Mouse (Mus musculus) hindbrain, embryonic 14.5 days (tissue): ENCODE measurements around the gene Tubb4b. TPM values are rescaled to one million over a fixed set of nuclear protein-coding genes. Genes with fewer than 3 reads are reported as not detected.

Source experiments
- ATAC-seq: fragments of 200-750 bp; cut with Nextera tagmentation; 2 replicates; pipeline ENCODE4 v1.8.0; 2017; ENCODE audit warnings: moderate number of reproducible peaks, mild to moderate bottlenecking, moderate TSS enrichment, moderate library complexity; ENCODE audit not compliant: low FRiP score
- DNase-seq: peaks from one replicate; pipeline ENCODE4 v3.0.0-alpha.2; 2015; ENCODE audit warnings: low spot score
- H3K27ac ChIP-seq: fragments of 300-500 bp; sonication (generic); 2 replicates; pipeline ENCODE4 v1.5.1; 2014; ENCODE audit warnings: mild to moderate bottlenecking, moderate library complexity
- H3K27me3 ChIP-seq: fragments of 300-500 bp; sonication (generic); 2 replicates; pipeline ENCODE4 v1.6.1; 2014; ENCODE audit warnings: mild to moderate bottlenecking, low read length, mixed read lengths; ENCODE audit not compliant: control insufficient read depth, insufficient read depth
- H3K36me3 ChIP-seq: fragments of 300-500 bp; sonication (generic); replicated peaks from 2 replicates; pipeline ENCODE4 v1.6.1; 2014; ENCODE audit not compliant: control insufficient read depth, insufficient read depth
- H3K4me1 ChIP-seq: fragments of 300-500 bp; sonication (generic); replicated peaks from 2 replicates; pipeline ENCODE4 v1.6.1; 2014; ENCODE audit warnings: antibody characterized with exemption, low read length, mixed read lengths; ENCODE audit not compliant: control insufficient read depth, insufficient read depth
- H3K4me2 ChIP-seq: fragments of 300-500 bp; sonication (generic); replicated peaks from 2 replicates; pipeline ENCODE4 v1.6.1; 2014; ENCODE audit warnings: mild to moderate bottlenecking, moderate library complexity
- H3K4me3 ChIP-seq: fragments of 300-500 bp; sonication (generic); replicated peaks from 2 replicates; pipeline ENCODE4 v1.5.1; 2014; ENCODE audit warnings: mild to moderate bottlenecking, low read length
- H3K9ac ChIP-seq: fragments of 300-500 bp; sonication (generic); 2 replicates; pipeline ENCODE4 v1.6.1; 2014
- H3K9me3 ChIP-seq: fragments of 300-500 bp; sonication (generic); 2 replicates; pipeline ENCODE4 v1.6.1; 2016; ENCODE audit warnings: low read length; ENCODE audit not compliant: control insufficient read depth
- WGBS: fragments of 180-500 bp; shearing (Covaris S2); extraction: QIAGEN DNeasy Blood & Tissue Kit; methylation state at CpG from one replicate; pipeline ENCODE4 v1.1.7; 2014; 5-methylcytosine and 5-hydroxymethylcytosine counted together
- polyA plus RNA-seq: library from polyadenylated mRNA; unstranded; fragments of >200 nt; fragmentation: Nextera tagmentation; extraction: Ambion mirVana; gene quantifications from 2 replicates; pipeline ENCODE4 v1.2.1, GENCODE M21; 2014

Gene Tubb4b
- polyA plus RNA-seq, 1 experiment from 2014 or later: 382 TPM

DNA sequence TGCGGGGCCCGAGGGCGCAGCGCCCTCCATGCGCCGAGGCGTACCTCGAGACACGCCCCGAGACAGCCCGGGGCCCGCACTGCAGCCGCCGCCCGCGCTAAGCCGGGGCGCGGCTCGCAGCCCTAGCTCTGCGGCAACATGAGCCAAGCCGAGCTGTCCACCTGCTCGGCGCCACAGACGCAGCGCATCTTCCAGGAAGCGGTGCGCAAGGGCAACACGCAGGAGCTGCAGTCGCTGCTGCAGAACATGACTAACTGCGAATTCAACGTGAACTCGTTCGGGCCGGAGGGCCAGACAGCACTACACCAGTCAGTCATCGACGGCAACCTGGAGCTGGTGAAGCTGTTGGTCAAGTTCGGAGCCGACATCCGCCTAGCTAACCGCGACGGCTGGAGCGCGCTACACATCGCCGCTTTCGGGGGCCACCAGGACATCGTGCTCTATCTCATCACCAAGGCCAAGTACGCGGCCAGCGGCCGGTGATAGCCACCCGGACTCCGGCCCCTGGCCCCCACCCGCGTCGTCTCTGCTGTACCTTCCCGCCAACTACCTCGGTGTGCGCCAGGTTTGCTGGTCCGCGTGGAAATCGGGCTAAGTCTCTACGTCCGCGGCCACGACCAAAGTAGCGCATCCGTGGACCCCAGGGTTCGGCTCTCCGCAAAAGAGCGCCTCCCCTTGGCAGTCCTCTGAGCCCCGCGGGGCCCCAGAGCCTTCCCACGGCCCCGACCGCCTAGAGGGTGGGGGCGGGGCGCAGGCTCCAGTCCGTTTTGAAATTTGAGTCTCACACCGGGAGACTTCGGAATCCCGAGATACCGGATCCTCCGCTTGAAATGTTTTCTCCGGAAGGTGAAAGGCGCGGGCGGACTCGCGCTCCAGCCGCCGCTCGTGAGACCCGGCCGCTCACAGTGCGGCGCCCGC, 43.3 kb downstream of the Tubb4b start:
- Histone ChIP-seq H3K9ac (peak overlapping the region; percentile 64), H3K27me3 (no peaks in the 10 kb centered on the region), H3K36me3 (no peaks in the 10 kb centered on the region), H3K4me1 (peaks cover 53% of the 10 kb centered on the region; the same call in 1 of the 2 replicates), H3K4me3 (peak overlapping the region; percentile 59), H3K27ac (peak overlapping the region; percentile 74), H3K9me3 (no peaks in the 10 kb centered on the region), H3K4me2 (peak overlapping the region; percentile 87)
- DNase-seq (no peak), ATAC-seq (peak; percentile 41)
- WGBS: under 1% methylated on average over 95 of the region's 100 CpGs

- H3K4me2 ChIP-seq: peak within 1 kb of the TSS; percentile 87
- peak within 1 kb of the TSS; percentile 64 for H3K9ac ChIP-seq
- no peaks in the 10 kb centered on the region for H3K36me3 ChIP-seq
- DNase-seq (peak; percentile 92), ATAC-seq (peak; percentile 88)
- no peaks in the 10 kb centered on the region for H3K9me3 ChIP-seq
- under 1% methylated on average over 35 of the region's 35 CpGs for WGBS
- peak within 1 kb of the TSS; percentile 59 for H3K4me3 ChIP-seq
- peaks cover 56% of the 10 kb centered on the region; the same call in 1 of the 2 replicates for H3K4me1 ChIP-seq
- no peaks in the 10 kb centered on the region for H3K27me3 ChIP-seq
- H3K27ac ChIP-seq: peak within 1 kb of the TSS; percentile 74
These were observed 44.0 kb downstream of the Tubb4b start, which contains the start of gene Nrarp for GRCm38 (mm10) chr2:25180478-25180903. TSS of gene Nrarp (plus strand) at chr2:25180758.

DNA sequence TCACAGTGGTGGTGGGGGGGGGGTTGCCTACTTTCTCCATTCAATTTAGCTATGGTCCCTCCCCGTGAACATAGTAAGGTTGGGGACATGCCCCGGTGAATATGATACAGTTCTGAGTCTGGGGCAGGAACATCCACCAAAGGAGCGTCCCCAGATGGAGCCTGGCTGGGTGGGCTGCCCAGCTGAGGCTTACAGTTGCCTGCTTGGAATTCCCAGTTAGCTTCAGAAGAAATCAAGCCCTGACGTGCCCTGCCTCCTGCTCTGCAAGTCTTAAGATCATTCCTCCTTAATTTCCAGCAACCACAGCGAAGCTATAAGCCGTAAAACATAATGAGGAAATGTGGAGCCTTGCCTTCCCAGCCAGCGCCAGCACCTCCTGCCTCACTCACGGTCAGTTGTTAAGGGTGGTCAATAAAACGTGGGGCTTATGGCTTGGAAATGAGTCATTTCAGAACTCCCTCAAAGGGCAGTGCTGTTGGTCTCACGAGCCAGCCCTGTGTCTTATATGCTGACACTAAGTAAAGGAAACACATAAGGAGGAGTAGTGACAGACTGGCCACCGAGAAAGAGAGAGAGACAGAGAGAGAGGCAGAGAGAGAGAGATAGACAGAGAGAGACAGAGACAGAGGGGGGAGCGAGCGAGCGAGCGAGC, 44.8 kb downstream of the Tubb4b start:
- WGBS: 25% methylated on average over 15 of the region's 15 CpGs
- no peaks in the 10 kb centered on the region for H3K27me3 ChIP-seq
- DNase-seq: no peak
- H3K4me1 ChIP-seq: peaks cover 54% of the 10 kb centered on the region; the same call in 1 of the 2 replicates
- H3K9ac ChIP-seq: 0 out of 2 replicates have a peak overlapping the region, but pooled peaks have one; percentile 17
- peak overlapping the region; percentile 59 for H3K4me3 ChIP-seq
- no peaks in the 10 kb centered on the region for H3K9me3 ChIP-seq
- no peaks in the 10 kb centered on the region for H3K36me3 ChIP-seq
- H3K27ac ChIP-seq: peak overlapping the region; percentile 40
- peak overlapping the region; percentile 87 for H3K4me2 ChIP-seq
- no peak for ATAC-seq

- Histone ChIP-seq H3K4me1 (peaks cover 54% of the 10 kb centered on the region; the same call in 1 of the 2 replicates), H3K27me3 (no peaks in the 10 kb centered on the region), H3K9ac (no peak overlapping the region), H3K27ac (peak overlapping the region; percentile 81), H3K36me3 (no peaks in the 10 kb centered on the region), H3K4me2 (peak overlapping the region; percentile 31), H3K4me3 (no peak overlapping the region), H3K9me3 (no peaks in the 10 kb centered on the region)
- ATAC-seq (no peak), DNase-seq (no peak)
- 18% methylated on average over 10 of the region's 10 CpGs for WGBS
These were observed 46.1 kb downstream of the Tubb4b start for GRCm38 (mm10) chr2:25178285-25178972.

DNA sequence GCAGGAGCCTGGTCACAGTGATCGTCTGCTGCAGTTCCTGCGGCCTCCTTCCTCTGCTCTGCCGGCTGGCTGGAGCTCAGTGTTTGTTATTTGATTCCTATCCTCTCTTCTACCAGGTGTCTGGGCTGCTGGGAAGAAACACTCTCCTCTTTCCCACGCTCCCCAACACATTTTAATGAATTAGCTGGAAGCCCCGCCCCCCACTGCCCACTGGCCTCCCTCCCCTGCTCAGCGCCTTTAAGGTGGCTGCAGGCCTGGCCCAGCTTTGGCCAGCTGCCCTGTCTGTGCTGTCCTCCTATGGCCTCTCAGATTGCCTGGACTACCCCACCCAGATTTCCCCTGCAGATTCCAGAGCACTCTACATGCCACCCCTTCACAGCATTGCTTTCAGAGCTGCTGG, 46.8 kb downstream of the Tubb4b start:
- DNase-seq (peak; percentile 63), ATAC-seq (peak; percentile 25)
- peaks cover 50% of the 10 kb centered on the region; the same call in 1 of the 2 replicates for H3K4me1 ChIP-seq
- H3K4me2 ChIP-seq: peak overlapping the region; percentile 31
- no peaks in the 10 kb centered on the region for H3K36me3 ChIP-seq
- no peaks in the 10 kb centered on the region for H3K27me3 ChIP-seq
- 0 out of 2 replicates have a peak overlapping the region, but pooled peaks have one; percentile 16 for H3K9ac ChIP-seq
- peak overlapping the region; percentile 7; the same call in 1 of the 2 replicates for H3K4me3 ChIP-seq
- 4% methylated on average over 6 of the region's 6 CpGs for WGBS
- no peaks in the 10 kb centered on the region for H3K9me3 ChIP-seq
- peak overlapping the region; percentile 81 for H3K27ac ChIP-seq

DNA sequence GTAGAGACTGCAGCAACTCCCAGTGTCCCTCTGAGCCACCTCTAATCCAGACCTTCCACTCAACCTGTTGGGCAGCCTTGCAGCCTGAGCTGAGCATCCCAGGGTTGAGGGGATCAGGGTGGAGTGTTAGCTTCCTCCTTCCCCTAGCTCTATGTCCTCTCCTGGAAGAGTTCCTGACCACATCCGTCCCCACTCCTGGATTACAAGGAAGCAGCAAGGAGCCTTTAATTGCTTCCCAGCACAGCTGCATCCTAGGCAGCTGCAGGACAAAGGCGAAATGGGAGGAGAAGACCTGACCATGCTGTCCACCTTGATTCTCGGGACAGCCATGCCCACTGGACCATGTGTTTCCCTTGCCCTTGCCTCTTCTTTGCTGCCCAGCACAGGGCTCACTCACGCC, 47.4 kb downstream of the Tubb4b start:
- H3K27me3 ChIP-seq: no peaks in the 10 kb centered on the region
- 0 out of 2 replicates have a peak overlapping the region, but pooled peaks have one; percentile 7 for H3K4me3 ChIP-seq
- no peaks in the 10 kb centered on the region for H3K9me3 ChIP-seq
- DNase-seq (no peak), ATAC-seq (no peak)
- 0 out of 2 replicates have a peak overlapping the region, but pooled peaks have one; percentile 16 for H3K9ac ChIP-seq
- whole genome bisulfite sequencing: 33% methylated on average over 4 of the region's 4 CpGs
- no peaks in the 10 kb centered on the region for H3K36me3 ChIP-seq
- peak overlapping the region; percentile 31 for H3K4me2 ChIP-seq
- H3K4me1 ChIP-seq: peaks cover 45% of the 10 kb centered on the region; the same call in 1 of the 2 replicates
- peak overlapping the region; percentile 81 for H3K27ac ChIP-seq

DNA sequence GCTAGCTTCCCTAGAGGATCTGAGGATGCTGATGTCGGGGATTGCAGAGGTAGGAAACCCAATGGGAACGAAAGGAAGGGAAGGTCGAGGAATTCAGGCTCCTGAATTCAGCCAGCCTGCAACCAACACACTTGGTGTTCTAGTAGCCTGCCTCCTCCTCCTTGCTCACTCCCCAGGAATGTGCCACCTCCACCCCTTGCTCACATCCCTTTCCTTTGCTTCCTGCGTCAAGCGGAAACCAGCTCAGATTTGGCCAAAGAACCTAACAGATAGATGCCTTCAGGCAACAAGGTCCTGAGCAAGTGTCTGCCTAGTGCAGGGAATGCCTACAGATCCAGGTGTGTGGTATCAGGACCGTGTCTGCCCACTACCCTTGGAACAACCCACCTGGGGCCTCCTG, 47.9 kb downstream of the Tubb4b start:
- no peaks in the 10 kb centered on the region for H3K27me3 ChIP-seq
- DNase-seq (no peak), ATAC-seq (no peak)
- peaks cover 40% of the 10 kb centered on the region; the same call in 1 of the 2 replicates for H3K4me1 ChIP-seq
- no peak overlapping the region for H3K9ac ChIP-seq
- H3K27ac ChIP-seq: peak overlapping the region; percentile 81
- peak overlapping the region; percentile 31 for H3K4me2 ChIP-seq
- WGBS: 65% methylated on average over 6 of the region's 6 CpGs
- H3K36me3 ChIP-seq: no peaks in the 10 kb centered on the region
- H3K4me3 ChIP-seq: no peak overlapping the region
- H3K9me3 ChIP-seq: no peaks in the 10 kb centered on the region

- WGBS: 92% methylated on average over 4 of the region's 4 CpGs
- Histone ChIP-seq H3K4me1 (peaks cover 34% of the 10 kb centered on the region; the same call in 1 of the 2 replicates), H3K4me2 (no peak overlapping the region), H3K9me3 (no peaks in the 10 kb centered on the region), H3K36me3 (no peaks in the 10 kb centered on the region), H3K27me3 (no peaks in the 10 kb centered on the region), H3K4me3 (no peak overlapping the region), H3K27ac (no peak overlapping the region), H3K9ac (no peak overlapping the region)
- ATAC-seq (no peak), DNase-seq (no peak)
These were observed 48.8 kb downstream of the Tubb4b start for GRCm38 (mm10) chr2:25175690-25176078.
